Comparison of ENCODE assay signal across 8 mouse cellular contexts in genomic region chr17:3114720-3115379, GRCm38 (mm10). TPM values are rescaled to one million over a fixed set of nuclear protein-coding genes. Genes with fewer than 3 reads are reported as not detected.
DNase-seq lines count a peak whose midpoint lies in the region; ATAC-seq and TF ChIP-seq lines count a peak whose summit lies in the region.

Gene Scaf8, plus strand, starts transcription at chr17:3114972.

- ATAC-seq in Patski, result peak; percentile 91
- peak; percentile 96 for ATAC-seq in hindbrain, embryonic 14.5 days (ENCODE audit: low FRiP score)

- H3K4me3 ChIP-seq in hindbrain, embryonic 14.5 days (replicated peaks; ENCODE audit: low read length), result peak within 1 kb of the TSS; percentile 95

- POLR2A ChIA-PET in Patski (lab: Charles Lee), result interaction anchor here (0.5 to 1.0 kb wide), 2 partner anchors 15 to 23 kb away, joined by 3 read pairs; no protein-coding TSS in a partner anchor

- H3K4me2 ChIP-seq in hindbrain, embryonic 14.5 days (replicated peaks), result peak within 1 kb of the TSS; percentile 85

- H3K9me3 ChIP-seq in hindbrain, embryonic 14.5 days (ENCODE audit: control insufficient read depth, low read length), result no peaks in the 10 kb centered on the region

- CTCF ChIA-PET in Patski (lab: Charles Lee), result no interaction called here

- DNase-seq in Patski (ENCODE audit: low read depth, low spot score), result no peak
- peak; percentile 93 to 98 for DNase-seq in cerebellum, postnatal 14 days
- peak; percentile 89 to 93 for DNase-seq in frontal cortex, postnatal 25 days (ENCODE audit: low spot score in 2 of 2)
- peak; percentile 95 for DNase-seq in hindbrain, embryonic 14.5 days (ENCODE audit: low spot score)
- peak; percentile 83 for DNase-seq in left cerebral cortex, adult 11 months (ENCODE audit: low spot score)
- peak; percentile 96 for DNase-seq in lung, postnatal 4 days
- peak; percentile 88 for DNase-seq in retina, postnatal 7 days (ENCODE audit: low read depth, low spot score)
- peak; percentile 96 for DNase-seq in urinary bladder, adult 2 months (ENCODE audit: low spot score)

- WGBS in hindbrain, embryonic 14.5 days, result under 1% methylated on average over 58 of the region's 91 CpGs

- peak within 1 kb of the TSS; percentile 99 for H3K27ac ChIP-seq in hindbrain, embryonic 14.5 days

- H3K4me1 ChIP-seq in hindbrain, embryonic 14.5 days (replicated peaks; ENCODE audit: control insufficient read depth, insufficient read depth, low read length), result peaks cover 34% of the 10 kb centered on the region

- peak; percentile 100 for TF ChIP-seq CTCF in Patski (IDR thresholded peaks at IDR 0.05)

- H3K9ac ChIP-seq in hindbrain, embryonic 14.5 days, result peak within 1 kb of the TSS; percentile 94

- no peaks in the 10 kb centered on the region for H3K27me3 ChIP-seq in Patski
- no peaks in the 10 kb centered on the region for H3K27me3 ChIP-seq in hindbrain, embryonic 14.5 days (ENCODE audit: control insufficient read depth, insufficient read depth, low read length)

- in situ Hi-C loops in Patski (cut with MboI; ENCODE audit: low pct_unique_long_range_greater_than_20kb), result no loop called here

- H3K36me3 ChIP-seq in hindbrain, embryonic 14.5 days (replicated peaks; ENCODE audit: control insufficient read depth, insufficient read depth), result no peaks in the 10 kb centered on the region; the same call in 1 of the 2 replicates

RNA-seq across cellular contexts. Expression of gene Scaf8, which starts in this region (rescaled TPM):
- 45.4 TPM for polyA plus RNA-seq in Patski (2021)
- polyA plus RNA-seq in hindbrain, embryonic 14.5 days (2014; fragmentation: Nextera tagmentation; extraction: Ambion mirVana), result 19.3 and 21.3 TPM in 2 replicates
- 23.0 and 25.0 TPM in 2 replicates for polyA plus RNA-seq in urinary bladder, adult 2 months (2012; rRNA removed)
